Mouse (Mus musculus) forebrain, embryonic 11.5 days (tissue): ENCODE data around the gene Dhrs11. TPM values are rescaled to one million over a fixed set of nuclear protein-coding genes. Genes with fewer than 3 reads are reported as not detected.

ENCODE experiments used
- ATAC-seq: fragments of 200-750 bp; cut with Nextera tagmentation; replicated peaks from 2 replicates; pipeline ENCODE4 v1.8.0; 2017; ENCODE audit warnings: moderate TSS enrichment; ENCODE audit not compliant: low FRiP score
- DNase-seq: peaks from one replicate; pipeline ENCODE4 v3.0.0-alpha.2; 2017; ENCODE audit warnings: low spot score
- H3K27ac ChIP-seq: fragments of 300-500 bp; sonication (generic); 2 replicates; pipeline ENCODE4 v1.5.1; 2014; ENCODE audit warnings: low read depth, low read length
- H3K27me3 ChIP-seq: fragments of 300-500 bp; sonication (generic); 2 replicates; pipeline ENCODE4 v1.6.1; 2014; ENCODE audit warnings: mild to moderate bottlenecking, low read length, mixed read lengths; ENCODE audit not compliant: control insufficient read depth, insufficient read depth
- H3K36me3 ChIP-seq: fragments of 300-500 bp; sonication (generic); 2 replicates; pipeline ENCODE4 v1.6.1; 2014; ENCODE audit warnings: mild to moderate bottlenecking, low read length, moderate library complexity, mixed read lengths; ENCODE audit not compliant: control insufficient read depth, insufficient read depth
- H3K4me1 ChIP-seq: fragments of 300-500 bp; sonication (generic); replicated peaks from 2 replicates; pipeline ENCODE4 v1.6.1; 2014; ENCODE audit warnings: low read length, mixed read lengths; ENCODE audit not compliant: control insufficient read depth, insufficient read depth
- H3K4me2 ChIP-seq: fragments of 300-500 bp; sonication (generic); 2 replicates; pipeline ENCODE4 v1.6.1; 2014; ENCODE audit warnings: low read depth, mild to moderate bottlenecking, low read length, moderate library complexity, mixed read lengths; ENCODE audit not compliant: severe bottlenecking
- H3K4me3 ChIP-seq: fragments of 300-500 bp; sonication (generic); 2 replicates; pipeline ENCODE4 v1.5.1; 2014; ENCODE audit warnings: low read depth, low read length
- H3K9ac ChIP-seq: fragments of 300-500 bp; sonication (generic); 2 replicates; pipeline ENCODE4 v1.6.1; 2014; ENCODE audit warnings: low read length
- H3K9me3 ChIP-seq: fragments of 300-500 bp; sonication (generic); 2 replicates; pipeline ENCODE4 v1.6.1; 2016; ENCODE audit warnings: low read length, mixed read lengths; ENCODE audit not compliant: control insufficient read depth
- WGBS: fragments of 180-500 bp; shearing (Covaris S2); extraction: QIAGEN DNeasy Blood & Tissue Kit; methylation state at CpG from one replicate; pipeline ENCODE4 v1.1.7; 2014; 5-methylcytosine and 5-hydroxymethylcytosine counted together
- polyA plus RNA-seq: library from polyadenylated mRNA; unstranded; fragments of >200 nt; fragmentation: Nextera tagmentation; extraction: Ambion mirVana; gene quantifications from 2 replicates; pipeline ENCODE4 v1.2.1, GENCODE M21; 2014

The Dhrs11 gene
- polyA plus RNA-seq, 1 experiment from 2014 or later: 12.6 TPM

DNA sequence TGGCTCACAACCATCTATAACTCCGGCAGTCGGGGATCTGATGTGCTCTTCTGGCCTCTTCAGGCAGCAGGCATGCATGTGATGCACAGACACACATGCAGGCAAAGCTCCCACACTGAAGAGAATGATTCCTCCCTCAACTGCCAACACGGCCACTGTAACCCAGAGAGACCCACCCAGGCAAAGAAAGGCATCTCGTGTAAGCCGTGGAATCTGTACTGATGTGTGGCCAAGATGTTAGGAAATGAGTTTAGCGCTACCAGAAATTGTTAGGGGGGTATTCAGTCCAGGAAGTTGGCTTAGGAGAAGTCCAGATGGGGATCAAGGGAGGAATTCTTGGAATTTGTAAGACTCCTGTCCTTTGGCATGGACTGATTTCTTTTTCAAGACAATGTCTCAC, 38.4 kb downstream of the Dhrs11 start:
- 63% methylated on average over 6 of the region's 6 CpGs for WGBS
- H3K36me3 ChIP-seq: no peaks in the 10 kb centered on the region
- DNase-seq: no peak
- no peak overlapping the region for H3K27ac ChIP-seq
- no peaks in the 10 kb centered on the region; the same call in none of the 2 replicates for H3K27me3 ChIP-seq
- H3K4me2 ChIP-seq: no peak overlapping the region
- no peak overlapping the region for H3K9ac ChIP-seq
- no peak overlapping the region for H3K4me3 ChIP-seq
- no peaks in the 10 kb centered on the region for H3K9me3 ChIP-seq
- H3K4me1 ChIP-seq: no peaks in the 10 kb centered on the region; the same call in 1 of the 2 replicates
- no peak for ATAC-seq

GRCm38 (mm10) chr11:84780143-84780870, 48.5 kb downstream of the Dhrs11 start:
- DNase-seq: peak; percentile 74
- no peaks in the 10 kb centered on the region for H3K9me3 ChIP-seq
- H3K4me2 ChIP-seq: peak overlapping the region; percentile 8; the same call in 1 of the 2 replicates
- H3K36me3 ChIP-seq: no peaks in the 10 kb centered on the region
- 3% methylated on average over 19 of the region's 19 CpGs for WGBS
- H3K9ac ChIP-seq: no peak overlapping the region
- peaks cover 19% of the 10 kb centered on the region for H3K27me3 ChIP-seq
- H3K4me3 ChIP-seq: no peak overlapping the region
- H3K4me1 ChIP-seq: peaks cover 11% of the 10 kb centered on the region
- peak; percentile 72 for ATAC-seq
- no peak overlapping the region for H3K27ac ChIP-seq

DNA sequence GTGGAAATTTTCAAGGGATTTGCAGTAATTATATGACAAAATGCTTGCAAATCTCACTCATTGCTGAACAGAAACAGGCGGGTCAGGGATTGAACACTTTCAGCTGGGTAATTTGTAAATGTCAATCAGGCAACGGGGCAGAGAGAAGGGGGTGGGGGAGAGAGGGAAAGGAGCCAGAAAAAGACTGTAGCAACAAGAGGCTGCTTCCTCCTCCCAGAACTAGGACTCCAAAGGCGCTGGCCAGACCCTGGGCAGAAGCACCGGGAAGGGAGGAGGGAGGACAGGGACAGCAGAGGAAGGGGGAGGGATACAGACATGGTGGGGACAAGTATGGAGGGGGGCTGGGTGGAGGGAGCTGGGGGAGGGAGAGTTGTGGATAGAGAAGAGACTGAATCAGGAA, 53.2 kb downstream of the Dhrs11 start:
- Histone ChIP-seq H3K4me3 (no peak overlapping the region), H3K9ac (no peak overlapping the region), H3K9me3 (no peaks in the 10 kb centered on the region), H3K4me1 (peaks cover 12% of the 10 kb centered on the region), H3K36me3 (no peaks in the 10 kb centered on the region), H3K27ac (no peak overlapping the region), H3K4me2 (no peak overlapping the region), H3K27me3 (peaks cover 25% of the 10 kb centered on the region)
- ATAC-seq (peak; percentile 55), DNase-seq (no peak)
- 3% methylated on average over 4 of the region's 4 CpGs for WGBS

GRCm38 (mm10) chr11:84774870-84775514, 53.8 kb downstream of the Dhrs11 start:
- H3K4me1 ChIP-seq: peaks cover 9% of the 10 kb centered on the region; the same call in 1 of the 2 replicates
- no peak overlapping the region for H3K9ac ChIP-seq
- no peak overlapping the region for H3K27ac ChIP-seq
- DNase-seq: no peak
- peaks cover 27% of the 10 kb centered on the region for H3K27me3 ChIP-seq
- no peak for ATAC-seq
- no peaks in the 10 kb centered on the region for H3K9me3 ChIP-seq
- H3K4me2 ChIP-seq: no peak overlapping the region
- H3K4me3 ChIP-seq: no peak overlapping the region
- no peaks in the 10 kb centered on the region for H3K36me3 ChIP-seq
- WGBS: 62% methylated on average over 13 of the region's 13 CpGs

Other genes with a start within 250 kb of the Dhrs11 start
- 12.3 and 13.7 TPM in 2 replicates for gene Mrm1, start 9.5 kb downstream of the Dhrs11 start, polyA plus RNA-seq
- 68.3 and 68.7 TPM in 2 replicates for gene Ggnbp2, start 41.8 kb upstream of the Dhrs11 start, polyA plus RNA-seq
- 11.8 and 13.6 TPM in 2 replicates for gene Myo19, start 51.2 kb upstream of the Dhrs11 start, polyA plus RNA-seq
- 3.7 and 3.9 TPM in 2 replicates for gene Pigw, start 51.3 kb upstream of the Dhrs11 start, polyA plus RNA-seq
- 70.0 and 78.2 TPM in 2 replicates for gene Znhit3, start 87.4 kb upstream of the Dhrs11 start, polyA plus RNA-seq
- 1.3 and 1.4 TPM in 2 replicates for gene Car4, start 128.8 kb upstream of the Dhrs11 start, polyA plus RNA-seq